Mouse (Mus musculus): ENCODE results near the gene Ankrd55.

The Ankrd55 gene

GRCm38 (mm10) chr13:112382457-112382856 lies 94.2 kb downstream of the Ankrd55 start:
- no peak for DNase-seq (ENCODE audit: low spot score)

- no peak for DNase-seq (ENCODE audit: low spot score)
Measured at GRCm38 (mm10) chr13:112382956-112383355, 94.7 kb downstream of the Ankrd55 start.

- no peak for DNase-seq (ENCODE audit: low spot score)
Measured at GRCm38 (mm10) chr13:112383941-112384659, 95.8 kb downstream of the Ankrd55 start.

- DNase-seq (ENCODE audit: low spot score) = no peak
Measured at GRCm38 (mm10) chr13:112385040-112385439, 96.8 kb downstream of the Ankrd55 start.

- no peak for DNase-seq (ENCODE audit: low spot score)
Measured at GRCm38 (mm10) chr13:112386494-112387075, 98.3 kb downstream of the Ankrd55 start.

GRCm38 (mm10) chr13:112387279-112387678 lies 99.0 kb downstream of the Ankrd55 start:
- no peak for DNase-seq (ENCODE audit: low spot score)

GRCm38 (mm10) chr13:112388176-112388575 lies 99.9 kb downstream of the Ankrd55 start:
- DNase-seq (ENCODE audit: low spot score) = no peak

GRCm38 (mm10) chr13:112390206-112390605 lies 102.0 kb downstream of the Ankrd55 start:
- no peak for DNase-seq (ENCODE audit: low spot score)

GRCm38 (mm10) chr13:112391354-112391753 lies 103.1 kb downstream of the Ankrd55 start:
- DNase-seq (ENCODE audit: low spot score) = no peak

GRCm38 (mm10) chr13:112393356-112393755 lies 105.1 kb downstream of the Ankrd55 start:
- no peak for DNase-seq (ENCODE audit: low spot score)

- DNase-seq (ENCODE audit: low spot score) = no peak
Measured at GRCm38 (mm10) chr13:112394271-112394670, 106.0 kb downstream of the Ankrd55 start.

GRCm38 (mm10) chr13:112404723-112405122 lies 116.5 kb downstream of the Ankrd55 start:
- no peak for DNase-seq (ENCODE audit: low spot score)

- no peak for DNase-seq (ENCODE audit: low spot score)
Measured at GRCm38 (mm10) chr13:112405184-112405583, 116.9 kb downstream of the Ankrd55 start.

- no peak for DNase-seq (ENCODE audit: low spot score)
Measured at GRCm38 (mm10) chr13:112406618-112407017, 118.4 kb downstream of the Ankrd55 start.

GRCm38 (mm10) chr13:112407181-112407700 lies 119.0 kb downstream of the Ankrd55 start:
- no peak for DNase-seq (ENCODE audit: low spot score)

- DNase-seq (ENCODE audit: low spot score) = no peak
Measured at GRCm38 (mm10) chr13:112407776-112408490, 119.7 kb downstream of the Ankrd55 start.

GRCm38 (mm10) chr13:112408701-112409100 lies 120.5 kb downstream of the Ankrd55 start:
- no peak for DNase-seq (ENCODE audit: low spot score)

- DNase-seq (ENCODE audit: low spot score) = no peak
Measured at GRCm38 (mm10) chr13:112409331-112409730, 121.1 kb downstream of the Ankrd55 start.

- DNase-seq (ENCODE audit: low spot score) = no peak
Measured at GRCm38 (mm10) chr13:112409851-112410250, 121.6 kb downstream of the Ankrd55 start.

GRCm38 (mm10) chr13:112410461-112410860 lies 122.2 kb downstream of the Ankrd55 start:
- DNase-seq (ENCODE audit: low spot score) = no peak

GRCm38 (mm10) chr13:112411216-112411822 lies 123.1 kb downstream of the Ankrd55 start:
- DNase-seq (ENCODE audit: low spot score) = peak; percentile 45

- DNase-seq (ENCODE audit: low spot score) = no peak
Measured at GRCm38 (mm10) chr13:112412251-112412650, 124.0 kb downstream of the Ankrd55 start.
